Mouse (Mus musculus): Measurements from ENCODE around the gene Adcy10. TPM values are rescaled to one million over a fixed set of nuclear protein-coding genes. Genes with fewer than 3 reads are reported as not detected.

The Adcy10 gene
- polyA plus RNA-seq, 1 experiment from 2014 or later: not detected

DNA sequence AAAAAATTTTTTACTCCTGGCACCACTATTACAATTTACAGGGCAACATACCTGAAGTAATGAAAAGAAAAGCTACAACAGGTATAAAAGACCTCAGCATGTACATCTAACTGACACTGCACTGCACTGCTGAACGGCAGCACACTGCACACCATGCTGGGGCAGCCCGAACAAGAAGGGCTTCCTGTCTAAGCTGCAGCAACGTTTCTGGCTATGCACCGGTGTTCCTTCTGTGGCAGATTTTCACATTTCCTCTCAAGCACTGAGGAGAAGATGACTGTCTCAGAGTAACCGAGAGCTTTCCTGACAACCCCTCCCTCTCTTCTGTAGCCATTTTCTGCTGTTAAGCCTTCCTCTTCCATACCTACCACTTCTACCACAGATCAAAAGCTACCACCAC, 127.7 kb downstream of the Adcy10 start:
- Histone ChIP-seq H3K9me3 (ENCODE audit: low read depth, low read length) (peaks cover 5% of the 10 kb centered on the region; the same call in 1 of the 2 replicates), H3K4me1 (ENCODE audit: insufficient read depth) (peaks cover 10% of the 10 kb centered on the region), H3K4me3 (ENCODE audit: low read depth, low read length) (no peak overlapping the region), H3K36me3 (ENCODE audit: insufficient read depth) (peaks cover 37% of the 10 kb centered on the region; the same call in 1 of the 2 replicates), H3K4me2 (no peak overlapping the region), H3K27ac (ENCODE audit: low read depth) (no peak overlapping the region; the same call in 1 of the 2 replicates), H3K9ac (no peak overlapping the region), H3K27me3 (ENCODE audit: insufficient read depth, low read length) (no peaks in the 10 kb centered on the region)
- TF ChIP-seq CTCF (IDR thresholded peaks at IDR 0.05; ENCODE audit: low read depth): no peak
- DNase-seq (no peak), ATAC-seq (ENCODE audit: insufficient read depth) (no peak)
- 52% methylated on average over 5 of the region's 5 CpGs for WGBS

GRCm38 (mm10) chr1:165613926-165614325, 128.9 kb downstream of the Adcy10 start:
- peaks cover 15% of the 10 kb centered on the region for H3K4me1 ChIP-seq (ENCODE audit: insufficient read depth)
- ATAC-seq (ENCODE audit: insufficient read depth) (no peak), DNase-seq (no peak)
- H3K4me2 ChIP-seq: no peak overlapping the region
- no peak overlapping the region for H3K27ac ChIP-seq (ENCODE audit: low read depth)
- no peak for TF ChIP-seq CTCF (IDR thresholded peaks at IDR 0.05; ENCODE audit: low read depth)
- H3K36me3 ChIP-seq (ENCODE audit: insufficient read depth): peaks cover 28% of the 10 kb centered on the region; the same call in 1 of the 2 replicates
- peaks cover 5% of the 10 kb centered on the region; the same call in 1 of the 2 replicates for H3K9me3 ChIP-seq (ENCODE audit: low read depth, low read length)
- WGBS: 66% methylated on average over 4 of the region's 4 CpGs
- no peak overlapping the region for H3K9ac ChIP-seq
- no peaks in the 10 kb centered on the region for H3K27me3 ChIP-seq (ENCODE audit: insufficient read depth, low read length)
- H3K4me3 ChIP-seq (ENCODE audit: low read depth, low read length): no peak overlapping the region

DNA sequence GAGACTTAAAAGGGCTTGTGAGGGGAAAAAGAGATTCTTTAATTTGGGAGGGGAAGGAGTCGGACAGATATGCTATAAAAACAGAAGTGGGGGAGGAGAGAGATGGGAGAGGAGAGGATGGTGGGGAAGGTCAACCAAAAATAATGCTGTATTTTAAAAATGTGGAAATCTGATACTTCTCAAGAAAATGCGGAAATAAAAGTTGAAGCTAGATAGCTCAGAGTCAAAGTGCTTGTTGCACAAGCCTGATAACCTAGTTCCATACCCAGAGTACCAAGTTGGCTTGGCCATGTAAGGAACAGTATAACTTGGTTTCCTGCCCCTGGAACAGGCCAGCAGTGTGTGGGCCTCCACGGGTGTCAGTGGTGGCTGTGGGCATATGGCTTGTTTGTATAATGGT, 129.8 kb downstream of the Adcy10 start:
- ATAC-seq (ENCODE audit: insufficient read depth): no peak
- Histone ChIP-seq H3K27me3 (ENCODE audit: insufficient read depth, low read length) (no peaks in the 10 kb centered on the region), H3K4me1 (ENCODE audit: insufficient read depth) (peaks cover 22% of the 10 kb centered on the region)

GRCm38 (mm10) chr1:165616652-165617051, 131.7 kb downstream of the Adcy10 start:
- no peak overlapping the region for H3K9ac ChIP-seq
- H3K36me3 ChIP-seq (ENCODE audit: insufficient read depth): peaks cover 33% of the 10 kb centered on the region; the same call in 1 of the 2 replicates
- DNase-seq: peak; percentile 82
- ATAC-seq (ENCODE audit: insufficient read depth): peak; percentile 16
- peaks cover 25% of the 10 kb centered on the region for H3K4me1 ChIP-seq (ENCODE audit: insufficient read depth)
- H3K4me2 ChIP-seq: peak overlapping the region; percentile 46
- no peak for TF ChIP-seq CTCF (IDR thresholded peaks at IDR 0.05; ENCODE audit: low read depth)
- peaks cover 5% of the 10 kb centered on the region; the same call in 1 of the 2 replicates for H3K9me3 ChIP-seq (ENCODE audit: low read depth, low read length)
- no peaks in the 10 kb centered on the region for H3K27me3 ChIP-seq (ENCODE audit: insufficient read depth, low read length)
- H3K4me3 ChIP-seq (ENCODE audit: low read depth, low read length): no peak overlapping the region
- 12% methylated on average over 7 of the region's 7 CpGs for WGBS
- peak overlapping the region; percentile 82 for H3K27ac ChIP-seq (ENCODE audit: low read depth)

More for the DNA sequence above, 129.8 kb downstream of the Adcy10 start:
- Histone ChIP-seq H3K4me3 (ENCODE audit: low read depth, low read length) (no peak overlapping the region), H3K9me3 (ENCODE audit: low read depth, low read length) (peaks cover 5% of the 10 kb centered on the region; the same call in 1 of the 2 replicates), H3K27ac (ENCODE audit: low read depth) (no peak overlapping the region), H3K9ac (no peak overlapping the region), H3K36me3 (ENCODE audit: insufficient read depth) (peaks cover 28% of the 10 kb centered on the region; the same call in 1 of the 2 replicates), H3K4me2 (no peak overlapping the region)
- no peak for TF ChIP-seq CTCF (IDR thresholded peaks at IDR 0.05; ENCODE audit: low read depth)
- 96% methylated on average over 3 of the region's 3 CpGs for WGBS
- DNase-seq: no peak

DNA sequence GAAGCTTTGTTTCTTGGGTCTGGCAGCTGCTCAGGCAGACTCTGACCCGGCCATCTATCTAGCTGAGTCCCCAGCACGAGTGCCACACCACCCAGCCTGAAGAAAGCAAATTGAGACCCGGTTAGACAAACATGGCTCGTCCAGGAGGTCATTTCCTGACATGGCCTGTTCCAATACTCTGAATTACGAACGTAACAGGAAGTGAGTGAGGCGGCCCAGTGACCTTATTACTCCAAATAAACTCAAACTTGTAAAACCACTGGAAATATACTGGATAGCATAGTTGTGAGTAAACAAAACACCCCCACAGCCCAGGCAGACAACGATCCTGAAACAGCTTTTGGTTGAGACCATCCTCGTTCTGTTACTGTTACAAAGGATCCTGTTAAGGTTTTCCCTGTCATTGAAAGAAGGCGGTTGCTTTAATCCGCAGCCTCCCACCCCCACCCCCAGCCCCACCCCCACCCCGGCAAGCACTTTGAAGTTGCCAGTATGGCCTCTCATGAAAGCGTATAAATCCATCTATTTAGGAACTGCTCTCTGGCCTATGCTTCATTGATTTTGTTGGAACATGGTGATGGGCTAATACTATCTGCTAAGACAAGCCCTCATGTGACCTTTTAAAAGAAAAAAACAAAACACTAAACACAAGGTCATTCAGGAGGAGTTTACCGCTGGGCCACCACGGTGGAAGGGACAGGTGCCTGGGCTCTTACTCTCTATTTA, 132.3 kb downstream of the Adcy10 start:
- peaks cover 35% of the 10 kb centered on the region; the same call in 1 of the 2 replicates for H3K36me3 ChIP-seq (ENCODE audit: insufficient read depth)
- no peak overlapping the region for H3K4me3 ChIP-seq (ENCODE audit: low read depth, low read length)
- peak overlapping the region; percentile 82 for H3K27ac ChIP-seq (ENCODE audit: low read depth)
- peaks cover 25% of the 10 kb centered on the region for H3K4me1 ChIP-seq (ENCODE audit: insufficient read depth)
- 10% methylated on average over 15 of the region's 15 CpGs for WGBS
- TF ChIP-seq CTCF (IDR thresholded peaks at IDR 0.05; ENCODE audit: low read depth): no peak
- peak; percentile 85 for ATAC-seq (ENCODE audit: insufficient read depth)
- no peaks in the 10 kb centered on the region for H3K27me3 ChIP-seq (ENCODE audit: insufficient read depth, low read length)
- H3K9ac ChIP-seq: no peak overlapping the region
- peak overlapping the region; percentile 46 for H3K4me2 ChIP-seq
- peaks cover 5% of the 10 kb centered on the region; the same call in 1 of the 2 replicates for H3K9me3 ChIP-seq (ENCODE audit: low read depth, low read length)
- peak; percentile 80 for DNase-seq

DNA sequence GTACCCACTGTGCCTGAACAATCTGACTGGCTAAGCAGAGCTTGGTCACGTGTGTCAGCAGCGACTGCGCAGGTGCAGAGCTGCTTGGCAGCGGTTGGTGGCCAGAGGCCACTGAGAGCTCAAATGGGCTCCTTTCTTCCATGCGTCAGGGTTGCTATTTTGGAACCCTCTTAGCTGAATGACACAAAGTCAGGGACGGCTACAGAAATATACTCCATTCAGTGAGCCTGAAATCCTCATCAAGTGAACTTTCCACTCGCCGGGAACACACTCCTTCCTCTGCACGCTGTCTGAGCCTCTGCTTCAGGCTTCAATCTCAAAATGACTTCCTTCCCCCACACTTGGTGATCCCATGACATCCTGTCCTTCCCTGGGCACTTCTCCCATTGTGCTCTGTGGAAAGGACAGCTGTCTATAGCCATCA, 133.2 kb downstream of the Adcy10 start:
- no peaks in the 10 kb centered on the region for H3K27me3 ChIP-seq (ENCODE audit: insufficient read depth, low read length)

DNA sequence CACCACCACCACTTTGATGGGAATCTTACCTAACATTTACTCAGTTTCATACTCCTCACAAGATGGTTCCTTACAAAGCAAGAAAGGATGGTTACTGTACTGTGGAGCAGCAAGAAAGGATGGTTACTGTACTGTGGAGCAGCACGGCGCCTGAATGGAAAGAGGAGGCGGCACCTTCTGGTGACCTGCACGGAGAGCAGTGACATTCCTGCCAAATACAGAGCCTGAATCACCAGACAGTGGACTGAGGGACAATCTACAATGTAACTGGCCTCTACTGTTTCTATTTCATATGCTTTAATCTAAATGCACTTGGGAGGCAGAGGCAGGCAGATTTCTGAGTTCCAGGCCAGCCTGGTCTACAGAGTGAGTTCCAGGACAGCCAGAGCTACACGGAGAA, 140.1 kb downstream of the Adcy10 start:
- peaks cover 12% of the 10 kb centered on the region for H3K4me1 ChIP-seq (ENCODE audit: insufficient read depth)
- no peak for TF ChIP-seq CTCF (IDR thresholded peaks at IDR 0.05; ENCODE audit: low read depth)
- H3K4me3 ChIP-seq (ENCODE audit: low read depth, low read length): no peak overlapping the region
- no peak overlapping the region for H3K4me2 ChIP-seq
- ATAC-seq (ENCODE audit: insufficient read depth): no peak
- 80% methylated on average over 5 of the region's 5 CpGs for WGBS
- no peaks in the 10 kb centered on the region for H3K27me3 ChIP-seq (ENCODE audit: insufficient read depth, low read length)
- H3K9me3 ChIP-seq (ENCODE audit: low read depth, low read length): no peaks in the 10 kb centered on the region
- no peak overlapping the region for H3K27ac ChIP-seq (ENCODE audit: low read depth)
- DNase-seq: no peak
- H3K9ac ChIP-seq: no peak overlapping the region
- peaks cover 12% of the 10 kb centered on the region; the same call in 1 of the 2 replicates for H3K36me3 ChIP-seq (ENCODE audit: insufficient read depth)

More for the DNA sequence above, 133.2 kb downstream of the Adcy10 start:
- peaks cover 25% of the 10 kb centered on the region for H3K4me1 ChIP-seq (ENCODE audit: insufficient read depth)
- no peak overlapping the region for H3K4me3 ChIP-seq (ENCODE audit: low read depth, low read length)
- WGBS: 54% methylated on average over 9 of the region's 9 CpGs
- no peak overlapping the region for H3K9ac ChIP-seq
- peaks cover 5% of the 10 kb centered on the region; the same call in 1 of the 2 replicates for H3K9me3 ChIP-seq (ENCODE audit: low read depth, low read length)
- TF ChIP-seq CTCF (IDR thresholded peaks at IDR 0.05; ENCODE audit: low read depth): no peak
- ATAC-seq (ENCODE audit: insufficient read depth) (peak; percentile 27; the same call in 1 of the 2 replicates), DNase-seq (peak; percentile 53)
- peaks cover 42% of the 10 kb centered on the region; the same call in 1 of the 2 replicates for H3K36me3 ChIP-seq (ENCODE audit: insufficient read depth)
- peak overlapping the region; percentile 82 for H3K27ac ChIP-seq (ENCODE audit: low read depth)
- H3K4me2 ChIP-seq: 0 out of 2 replicates have a peak overlapping the region, but pooled peaks have one; percentile 46
